Mouse (Mus musculus) brain, embryonic 14.5 days (tissue): ENCODE measurements around the gene Uqcrq. TPM values are rescaled to one million over a fixed set of nuclear protein-coding genes. Genes with fewer than 3 reads are reported as not detected.

Source experiments
- DNase-seq: peaks from one replicate; pipeline ENCODE4 v3.0.0-alpha.2; 2011; ENCODE audit warnings: low read depth
- CTCF ChIP-seq: fragments of 200-500 bp; IDR thresholded peaks from 2 replicates; pipeline ENCODE4 v1.5.1; 2012; ENCODE audit warnings: inconsistent platforms, mild to moderate bottlenecking, moderate library complexity, borderline replicate concordance; ENCODE audit not compliant: insufficient read depth, insufficient read length; ENCODE audit errors: extremely low read depth
- POLR2A ChIP-seq: fragments of 200-500 bp; IDR thresholded peaks from 2 replicates; pipeline ENCODE4 v1.6.1; 2012; ENCODE audit warnings: mild to moderate bottlenecking, inconsistent platforms, borderline replicate concordance; ENCODE audit not compliant: poor library complexity, insufficient read depth, insufficient read length, severe bottlenecking; ENCODE audit errors: extremely low read depth
- polyA plus RNA-seq: library from polyadenylated mRNA; depleted of rRNA; stranded (reverse); fragments of >200 nt; gene quantifications from 2 replicates; pipeline ENCODE4 v1.2.3, GENCODE M21; 2012; rRNA removed

Gene Uqcrq
- polyA plus RNA-seq, result 217 and 304 TPM in 2 replicates

GRCm38 (mm10) chr11:53430670-53431346 is at the start of gene Uqcrq, which contains the start of gene Gdf9:
TSS of gene Uqcrq (minus strand) at chr11:53430831.
TSS of gene Gdf9 (plus strand) at chr11:53431023.
- peak; percentile 74; the same call in 1 of the 2 replicates for TF ChIP-seq POLR2A
- TF ChIP-seq CTCF, result no peak
- DNase-seq, result peak; percentile 100

- no peak for TF ChIP-seq CTCF
- peak; percentile 53 for DNase-seq
These were observed 49.2 kb upstream of the Uqcrq start, which contains the start of the genes Gm9945 and Sowaha for GRCm38 (mm10) chr11:53479783-53480301. TSS of gene Gm9945 (plus strand) at chr11:53480166. TSS of gene Sowaha (minus strand) at chr11:53480274.

- peak; percentile 35 for DNase-seq
- TF ChIP-seq CTCF, result no peak
These were observed 48.6 kb upstream of the Uqcrq start for GRCm38 (mm10) chr11:53479171-53479782.

GRCm38 (mm10) chr11:53478383-53479170 is 47.9 kb upstream of the Uqcrq start:
- DNase-seq, result peak; percentile 39
- TF ChIP-seq POLR2A (no peak), CTCF (no peak)

- no peak for DNase-seq
- TF ChIP-seq CTCF (no peak), POLR2A (no peak)
These were observed 47.2 kb upstream of the Uqcrq start for GRCm38 (mm10) chr11:53477833-53478232.

- TF ChIP-seq CTCF (no peak), POLR2A (no peak)
- DNase-seq, result peak; percentile 79
These were observed 45.0 kb upstream of the Uqcrq start for GRCm38 (mm10) chr11:53475620-53476019.

- TF ChIP-seq POLR2A (no peak), CTCF (peak; percentile 14; the same call in 1 of the 2 replicates)
- DNase-seq, result peak; percentile 18
These were observed 42.1 kb upstream of the Uqcrq start for GRCm38 (mm10) chr11:53472709-53473108.

GRCm38 (mm10) chr11:53469968-53470695 is 39.5 kb upstream of the Uqcrq start, which contains the start of gene Gm9837:
TSS of gene Gm9837 (minus strand) at chr11:53470479.
- peak; percentile 98 for TF ChIP-seq CTCF
- no peak for TF ChIP-seq POLR2A
- peak; percentile 96 for DNase-seq

- TF ChIP-seq POLR2A, result no peak
- TF ChIP-seq CTCF, result no peak
- peak; percentile 40 for DNase-seq
These were observed 38.8 kb upstream of the Uqcrq start for GRCm38 (mm10) chr11:53469294-53469967.
